In genomic region chr7:63925413-63926360, GRCm38 (mm10) we compare ENCODE assay signal across 8 mouse cellular contexts. TPM values are rescaled to one million over a fixed set of nuclear protein-coding genes. Genes with fewer than 3 reads are reported as not detected.
A peak's percentile ranks its signal among the peaks of the same experiment; 100 is the strongest.
DNase-seq lines count a peak whose midpoint lies in the region; ATAC-seq lines count a peak whose summit lies in the region.
"Had no signal": no experiment of that assay in that cellular context is flagged by ENCODE, and none has a peak within 500 bp of the region (broad histone marks: within the 10 kb centered on the region; RNA-seq: fewer than 3 reads in every experiment).

No protein-coding gene starts in this region.

- DNase-seq in right cerebral cortex, adult 2 months (ENCODE audit: low spot score in 2 of 2) = peak; percentile 75
- no peak for DNase-seq in right cerebral cortex, postnatal 14 days
- DNase-seq in embryonic facial prominence, embryonic 10.5 days (ENCODE audit: low spot score) = no peak
- DNase-seq in kidney, postnatal 10 days = peak; percentile 59
- peak; percentile 76 for DNase-seq in splenic B cell, adult 2 months (ENCODE audit: low read depth, low spot score)

- peaks cover 30% of the 10 kb centered on the region for H3K4me1 ChIP-seq in embryonic facial prominence, embryonic 10.5 days
- peaks cover 10 to 37% of the 10 kb centered on the region in 2 experiments for H3K4me1 ChIP-seq in heart, embryonic 14.5 days (ENCODE audit: control insufficient read depth in 2 of 2, insufficient read depth in 2 of 2, low read length in 2 of 2)

- H3K9me3 ChIP-seq in embryonic facial prominence, embryonic 10.5 days = no peaks in the 10 kb centered on the region
- H3K9me3 ChIP-seq in heart, embryonic 14.5 days (ENCODE audit: control insufficient read depth, low read length) = 0 out of 2 replicates have a peak, but pooled peaks cover 3% of the 10 kb centered on the region

- H3K4me3 ChIP-seq in embryonic facial prominence, embryonic 10.5 days = no peak overlapping the region
- no peak overlapping the region for H3K4me3 ChIP-seq in heart, embryonic 14.5 days (ENCODE audit: control insufficient read depth in 1 of 2, insufficient read depth in 1 of 2, low read depth in 1 of 2, low read length in 2 of 2)

- no peak; the same call in 1 of the 2 replicates for ATAC-seq in heart, embryonic 14.5 days (ENCODE audit: insufficient number of reproducible peaks, insufficient read depth, low FRiP score, low read depth)
- ATAC-seq in megakaryocyte, adult 5-6 weeks (ENCODE audit: poor library complexity, severe bottlenecking) = peak; percentile 80

- H3K4me2 ChIP-seq in heart, embryonic 14.5 days (ENCODE audit: low read length) = peak overlapping the region; percentile 1; the same call in 1 of the 2 replicates

- H3K9ac ChIP-seq in heart, embryonic 14.5 days (ENCODE audit: low read length) = no peak overlapping the region

- H3K27me3 ChIP-seq in embryonic facial prominence, embryonic 10.5 days (replicated peaks; ENCODE audit: low read depth, poor library complexity, severe bottlenecking) = no peaks in the 10 kb centered on the region
- H3K27me3 ChIP-seq in heart, embryonic 14.5 days (ENCODE audit: control insufficient read depth, insufficient read depth, low read length) = no peaks in the 10 kb centered on the region
- no peaks in the 10 kb centered on the region for H3K27me3 ChIP-seq in splenic B cell, adult 2 months (ENCODE audit: control insufficient read depth, insufficient read depth, low read length, poor library complexity, severe bottlenecking)

- 83% methylated on average over 14 of the region's 14 CpGs for WGBS in embryonic facial prominence, embryonic 10.5 days
- 73% methylated on average over 14 of the region's 14 CpGs for WGBS in heart, embryonic 14.5 days

- 0 out of 2 replicates have a peak overlapping the region, but pooled peaks have one; percentile 30 for H3K27ac ChIP-seq in embryonic facial prominence, embryonic 10.5 days (replicated peaks)
- H3K27ac ChIP-seq in heart, embryonic 14.5 days (replicated peaks in 1 of 2; ENCODE audit: control insufficient read depth in 1 of 2, insufficient read depth in 1 of 2, low read depth in 2 of 2, low read length in 2 of 2) = peak overlapping the region in 1 of 2 experiments; percentile 21; a peak in 1 of 4 replicates

- no peaks in the 10 kb centered on the region for H3K36me3 ChIP-seq in embryonic facial prominence, embryonic 10.5 days (replicated peaks)
- H3K36me3 ChIP-seq in heart, embryonic 14.5 days (ENCODE audit: control insufficient read depth, insufficient read depth, low read length) = no peaks in the 10 kb centered on the region
- no peaks in the 10 kb centered on the region for H3K36me3 ChIP-seq in splenic B cell, adult 2 months (ENCODE audit: control insufficient read depth, insufficient read depth, low read length, poor library complexity, severe bottlenecking)

RNA-seq across cellular contexts. Expression of gene E030018B13Rik, which starts 9.0 kb away (rescaled TPM):
- not detected in 2 replicates for polyA plus RNA-seq in embryonic facial prominence, embryonic 10.5 days (2016; fragmentation: Nextera tagmentation; extraction: Ambion mirVana)
- polyA plus RNA-seq in heart, embryonic 14.5 days (2014; fragmentation: Nextera tagmentation; extraction: Ambion mirVana) = not detected in 2 replicates
- total RNA-seq in megakaryocyte, adult 5-6 weeks (2015) = not detected in 2 replicates
- not detected in 2 replicates for total RNA-seq in megakaryocyte, adult 5-6 weeks (2017)
- polyA plus RNA-seq: embryonic facial prominence, embryonic 11.5 days had no signal

RNA-seq across cellular contexts. Expression of gene Klf13, which starts 13.0 kb away (rescaled TPM):
- 22.1 and 23.9 TPM in 2 replicates for polyA plus RNA-seq in embryonic facial prominence, embryonic 10.5 days (2016; fragmentation: Nextera tagmentation; extraction: Ambion mirVana)
- polyA plus RNA-seq in heart, embryonic 14.5 days (2014; fragmentation: Nextera tagmentation; extraction: Ambion mirVana) = 25.1 and 26.7 TPM in 2 replicates
- total RNA-seq in megakaryocyte, adult 5-6 weeks (2015) = 108 and 122 TPM in 2 replicates
- 61.7 and 64.4 TPM in 2 replicates for total RNA-seq in megakaryocyte, adult 5-6 weeks (2017)

Comparison
In these comparisons a context has a peak if more than half of its experiments do, and no peak if none do; other contexts are left out.
1. DNase-seq: peak in right cerebral cortex, adult 2 months (2 of 2), kidney, postnatal 10 days (single experiment) and splenic B cell, adult 2 months (single experiment); none in right cerebral cortex, postnatal 14 days (single experiment) and embryonic facial prominence, embryonic 10.5 days (single experiment).